Mouse (Mus musculus) ES-E14 (cell line): ENCODE data around the gene Mnat1. TPM values are rescaled to one million over a fixed set of nuclear protein-coding genes. Genes with fewer than 3 reads are reported as not detected.
A peak's percentile ranks its signal among the peaks of the same experiment; 100 is the strongest.

Experiments
- DNase-seq: peaks from one replicate; pipeline ENCODE4 v3.0.0-alpha.2; 2013; ENCODE audit warnings: low read depth, low spot score
- H3K27ac ChIP-seq: 2 replicates; pipeline ENCODE4 v1.5.1; 2012; ENCODE audit warnings: low read depth, mild to moderate bottlenecking, low read length, moderate library complexity, mixed read lengths; ENCODE audit not compliant: poor library complexity, insufficient read depth, severe bottlenecking
- H3K36me3 ChIP-seq: 2 replicates; pipeline ENCODE4 v1.6.1; 2012; ENCODE audit warnings: mild to moderate bottlenecking, low read length, moderate library complexity, mixed read lengths; ENCODE audit not compliant: control insufficient read depth, poor library complexity, insufficient read depth, severe bottlenecking
- H3K4me1 ChIP-seq, 2 experiments: fragments of 150-350 bp in 1 of 2; sonication (generic) in 1 of 2; 2 replicates each; pipeline ENCODE4 v1.6.1; 2012; ENCODE audit warnings: low read length in 2 of 2, mild to moderate bottlenecking in 1 of 2, mixed read lengths in 1 of 2; ENCODE audit not compliant: control insufficient read depth in 2 of 2, insufficient read depth in 2 of 2, poor library complexity in 1 of 2
- H3K4me3 ChIP-seq, 2 experiments: fragments of 150-350 bp in 1 of 2; sonication (generic) in 1 of 2; 2 replicates each; pipeline ENCODE4 v1.5.1; 2012; ENCODE audit warnings: low read length in 2 of 2, low read depth in 1 of 2, mild to moderate bottlenecking in 1 of 2, mixed read lengths in 1 of 2; ENCODE audit not compliant: insufficient read depth in 1 of 2, poor library complexity in 1 of 2, severe bottlenecking in 1 of 2
- H3K9ac ChIP-seq: 2 replicates; pipeline ENCODE4 v1.6.1; 2012; ENCODE audit warnings: low read depth, mild to moderate bottlenecking, low read length, mixed read lengths; ENCODE audit not compliant: poor library complexity, insufficient read depth, severe bottlenecking
- H3K9me3 ChIP-seq: fragments of 150-350 bp; sonication (generic); 2 replicates; pipeline ENCODE4 v1.6.1; 2012; ENCODE audit warnings: low read depth, mild to moderate bottlenecking, low read length; ENCODE audit not compliant: control insufficient read depth, insufficient read depth
- CHD2 ChIP-seq: IDR thresholded peaks from 2 replicates; pipeline ENCODE4 v1.6.1; 2014; ENCODE audit warnings: mild to moderate bottlenecking, low read depth, low read length, inconsistent platforms
- HCFC1 ChIP-seq: IDR thresholded peaks from 2 replicates; pipeline ENCODE4 v1.6.1; 2012; ENCODE audit warnings: low read length, inconsistent platforms, borderline replicate concordance; ENCODE audit not compliant: insufficient read depth
- MAFK ChIP-seq: IDR thresholded peaks from 2 replicates; pipeline ENCODE4 v1.6.1; 2014; ENCODE audit warnings: mild to moderate bottlenecking, low read depth, low read length, inconsistent platforms; ENCODE audit not compliant: insufficient read depth
- ZC3H11A ChIP-seq: IDR thresholded peaks from 2 replicates; pipeline ENCODE4 v1.6.1; 2012; ENCODE audit warnings: low read depth, mild to moderate bottlenecking, inconsistent platforms, low read length, borderline replicate concordance
- ZNF384 ChIP-seq: IDR thresholded peaks from 2 replicates; pipeline ENCODE4 v1.6.1; 2012; ENCODE audit warnings: low read depth, low read length, inconsistent platforms
- in situ Hi-C, 2 experiments: fragments of 600-800 bp; cut with MboI; formaldehyde crosslinking; loops; one replicate each; pipeline ENCODE4 v1.15.1; 2025; ENCODE audit warnings: low sequenced_read_pairs in 2 of 2, inconsistent platforms in 1 of 2; ENCODE audit not compliant: unreplicated experiment in 2 of 2
- total RNA-seq: library from RNA; depleted of rRNA; stranded (reverse); fragments of 300-350 nt; gene quantifications from 2 replicates; pipeline ENCODE4 v1.2.3, GENCODE M21; 2012

The Mnat1 gene
- total RNA-seq, 1 experiment, result 41.2 TPM

DNA sequence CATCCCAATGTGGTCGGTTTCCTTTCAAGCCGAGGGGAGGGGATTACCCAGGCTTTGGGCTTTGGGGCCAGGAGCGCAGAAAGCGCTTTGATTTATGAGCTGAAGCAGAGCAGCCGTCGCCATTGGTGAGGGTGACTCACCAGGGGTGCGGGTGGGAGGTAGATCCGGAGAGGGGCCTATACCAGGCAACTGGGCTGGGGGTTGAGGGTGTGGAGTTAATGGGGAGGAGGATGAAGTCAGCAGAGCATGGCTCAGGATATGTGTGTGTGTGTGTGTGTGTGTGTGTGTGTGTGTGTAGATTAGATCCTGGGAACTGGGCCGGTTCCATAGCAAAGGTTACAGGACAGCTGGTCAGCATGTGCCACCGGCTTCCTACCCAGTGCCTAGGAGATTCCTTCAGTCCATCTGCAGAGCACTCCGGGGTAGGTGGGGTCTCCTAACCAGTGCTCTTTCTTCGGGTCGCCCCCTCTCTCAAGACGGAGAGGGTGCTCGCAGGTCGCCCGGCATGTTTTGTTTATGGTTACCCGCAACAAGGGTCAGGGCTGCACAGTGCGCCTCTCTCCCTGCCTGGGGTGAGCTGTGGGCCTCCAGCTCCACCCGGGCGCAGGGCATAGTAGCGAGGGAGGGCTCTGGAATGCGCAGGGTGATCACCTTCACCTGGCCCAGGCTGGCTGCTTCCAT lies 12.9 kb upstream of the Mnat1 start:
- Histone ChIP-seq H3K9me3 (no peaks in the 10 kb centered on the region), H3K27ac (no peak overlapping the region), H3K9ac (peak overlapping the region; percentile 75), H3K36me3 (peaks cover 30% of the 10 kb centered on the region), H3K4me3 (peak overlapping the region; percentile 59 to 91), H3K4me1 (peaks cover 7 to 10% of the 10 kb centered on the region in 2 experiments; a peak in 3 of 4 replicates)
- no peak for TF ChIP-seq HCFC1
- TF ChIP-seq CHD2, result no peak
- no peak for TF ChIP-seq MAFK
- in situ Hi-C loops, result no loop called here
- DNase-seq, result no peak

DNA sequence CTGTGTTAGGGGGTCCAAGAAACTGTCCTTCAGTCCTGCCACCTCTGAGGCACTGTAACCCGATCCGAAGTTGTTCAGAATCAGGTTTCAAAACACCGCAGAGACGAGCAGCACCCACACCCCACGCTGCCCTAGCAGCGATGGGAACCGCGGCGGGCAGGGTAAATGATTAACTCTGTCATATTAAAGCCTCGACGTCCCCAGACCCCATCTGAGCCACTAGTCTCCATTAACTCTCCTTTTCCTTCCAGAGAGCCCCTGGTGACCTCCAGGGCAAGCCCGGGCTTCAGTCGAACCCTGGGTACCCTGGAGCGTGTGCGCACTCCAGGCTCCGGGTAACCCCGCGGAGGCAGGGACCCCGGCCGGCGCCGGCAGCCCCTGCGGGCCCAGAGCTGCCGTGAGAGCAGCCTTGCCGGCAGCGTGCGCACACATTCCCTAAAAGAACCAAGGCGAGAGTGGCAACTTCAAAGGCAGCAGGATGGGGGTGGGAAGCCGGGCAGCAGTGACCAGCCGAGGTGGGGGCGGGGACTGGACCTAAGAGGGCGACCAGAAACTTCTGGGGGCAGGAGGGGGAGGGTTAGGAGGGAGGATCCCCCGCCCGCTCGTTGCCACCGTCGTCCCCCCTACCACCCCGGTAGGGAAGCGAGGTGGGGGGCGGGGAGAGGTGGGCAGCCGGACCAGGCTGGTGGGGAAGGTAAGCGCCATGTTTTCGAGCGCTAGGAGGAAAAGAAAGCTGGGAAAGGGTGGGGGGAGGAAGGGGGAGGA lies 11.8 kb upstream of the Mnat1 start:
- in situ Hi-C loops, result no loop called here
- TF ChIP-seq HCFC1, result no peak
- no peak for TF ChIP-seq ZNF384
- TF ChIP-seq ZC3H11A, result no peak
- no peak for TF ChIP-seq MAFK
- Histone ChIP-seq H3K4me1 (peaks cover 7 to 10% of the 10 kb centered on the region in 2 experiments; a peak in 3 of 4 replicates), H3K36me3 (peaks cover 28% of the 10 kb centered on the region), H3K4me3 (peak overlapping the region; percentile 59 to 91), H3K9me3 (no peaks in the 10 kb centered on the region), H3K27ac (peak overlapping the region; percentile 95), H3K9ac (peak overlapping the region; percentile 75)
- no peak for DNase-seq

- Histone ChIP-seq H3K9me3 (no peaks in the 10 kb centered on the region), H3K9ac (peak overlapping the region; percentile 75), H3K27ac (peak overlapping the region; percentile 95), H3K4me3 (peak overlapping the region; percentile 59 to 91), H3K4me1 (peaks cover 7 to 10% of the 10 kb centered on the region in 2 experiments; a peak in 3 of 4 replicates), H3K36me3 (peaks cover 24% of the 10 kb centered on the region)
- DNase-seq, result no peak
- in situ Hi-C loops, result no loop called here
- TF ChIP-seq ZC3H11A (no peak), HCFC1 (no peak), MAFK (no peak), ZNF384 (no peak)
Observed at GRCm38 (mm10) chr12:73112326-73113087, 11.0 kb upstream of the Mnat1 start.

DNA sequence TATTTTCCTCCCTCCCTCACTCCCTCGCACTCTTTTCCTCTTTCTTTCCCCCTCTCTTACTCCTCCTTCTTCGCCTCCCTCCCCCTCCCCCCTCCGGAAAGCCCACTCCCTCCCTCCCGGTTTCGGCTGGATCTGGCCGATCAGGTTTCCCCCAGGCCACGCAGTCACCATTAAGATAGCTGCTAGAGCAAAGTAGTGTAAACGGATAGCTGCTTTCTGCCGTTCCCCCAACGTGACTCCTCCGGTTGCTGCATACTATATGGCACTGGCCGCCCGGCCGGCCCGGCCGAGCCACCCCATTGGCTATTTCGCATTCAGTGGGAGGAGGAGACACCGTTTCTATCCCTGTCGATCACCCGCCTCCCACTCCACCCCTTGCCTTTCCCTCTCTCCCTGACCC lies 10.3 kb upstream of the Mnat1 start, which contains the start of gene Six4:
TSS of gene Six4 (minus strand) at position 261 of the 400 bp plus-strand sequence.
- in situ Hi-C loops, result no loop called here
- TF ChIP-seq ZNF384 (no peak), MAFK (no peak), CHD2 (no peak)
- no peaks in the 10 kb centered on the region for H3K9me3 ChIP-seq
- DNase-seq, result peak; percentile 82
- H3K4me3 ChIP-seq, result peak within 1 kb of the TSS; percentile 59 to 91
- peaks cover 22% of the 10 kb centered on the region for H3K36me3 ChIP-seq
- H3K4me1 ChIP-seq, result peaks cover 7 to 10% of the 10 kb centered on the region in 2 experiments; a peak in 3 of 4 replicates
- H3K27ac ChIP-seq, result peak within 1 kb of the TSS; percentile 95
- peak within 1 kb of the TSS; percentile 75 for H3K9ac ChIP-seq
